Mouse (Mus musculus) hindbrain, embryonic 14.5 days (tissue): ENCODE data around the gene Fkbp2. TPM values are rescaled to one million over a fixed set of nuclear protein-coding genes. Genes with fewer than 3 reads are reported as not detected.

Experiments
- ATAC-seq: fragments of 200-750 bp; cut with Nextera tagmentation; 2 replicates; pipeline ENCODE4 v1.8.0; 2017; ENCODE audit warnings: moderate number of reproducible peaks, mild to moderate bottlenecking, moderate TSS enrichment, moderate library complexity; ENCODE audit not compliant: low FRiP score
- DNase-seq: peaks from one replicate; pipeline ENCODE4 v3.0.0-alpha.2; 2015; ENCODE audit warnings: low spot score
- H3K27ac ChIP-seq: fragments of 300-500 bp; sonication (generic); 2 replicates; pipeline ENCODE4 v1.5.1; 2014; ENCODE audit warnings: mild to moderate bottlenecking, moderate library complexity
- H3K27me3 ChIP-seq: fragments of 300-500 bp; sonication (generic); 2 replicates; pipeline ENCODE4 v1.6.1; 2014; ENCODE audit warnings: mild to moderate bottlenecking, low read length, mixed read lengths; ENCODE audit not compliant: control insufficient read depth, insufficient read depth
- H3K36me3 ChIP-seq: fragments of 300-500 bp; sonication (generic); replicated peaks from 2 replicates; pipeline ENCODE4 v1.6.1; 2014; ENCODE audit not compliant: control insufficient read depth, insufficient read depth
- H3K4me1 ChIP-seq: fragments of 300-500 bp; sonication (generic); replicated peaks from 2 replicates; pipeline ENCODE4 v1.6.1; 2014; ENCODE audit warnings: antibody characterized with exemption, low read length, mixed read lengths; ENCODE audit not compliant: control insufficient read depth, insufficient read depth
- H3K4me2 ChIP-seq: fragments of 300-500 bp; sonication (generic); replicated peaks from 2 replicates; pipeline ENCODE4 v1.6.1; 2014; ENCODE audit warnings: mild to moderate bottlenecking, moderate library complexity
- H3K4me3 ChIP-seq: fragments of 300-500 bp; sonication (generic); replicated peaks from 2 replicates; pipeline ENCODE4 v1.5.1; 2014; ENCODE audit warnings: mild to moderate bottlenecking, low read length
- H3K9ac ChIP-seq: fragments of 300-500 bp; sonication (generic); 2 replicates; pipeline ENCODE4 v1.6.1; 2014
- H3K9me3 ChIP-seq: fragments of 300-500 bp; sonication (generic); 2 replicates; pipeline ENCODE4 v1.6.1; 2016; ENCODE audit warnings: low read length; ENCODE audit not compliant: control insufficient read depth
- WGBS: fragments of 180-500 bp; shearing (Covaris S2); extraction: QIAGEN DNeasy Blood & Tissue Kit; methylation state at CpG from one replicate; pipeline ENCODE4 v1.1.7; 2014; 5-methylcytosine and 5-hydroxymethylcytosine counted together
- polyA plus RNA-seq: library from polyadenylated mRNA; unstranded; fragments of >200 nt; fragmentation: Nextera tagmentation; extraction: Ambion mirVana; gene quantifications from 2 replicates; pipeline ENCODE4 v1.2.1, GENCODE M21; 2014

Gene Fkbp2
- polyA plus RNA-seq, 1 experiment from 2014 or later = 101 TPM

DNA sequence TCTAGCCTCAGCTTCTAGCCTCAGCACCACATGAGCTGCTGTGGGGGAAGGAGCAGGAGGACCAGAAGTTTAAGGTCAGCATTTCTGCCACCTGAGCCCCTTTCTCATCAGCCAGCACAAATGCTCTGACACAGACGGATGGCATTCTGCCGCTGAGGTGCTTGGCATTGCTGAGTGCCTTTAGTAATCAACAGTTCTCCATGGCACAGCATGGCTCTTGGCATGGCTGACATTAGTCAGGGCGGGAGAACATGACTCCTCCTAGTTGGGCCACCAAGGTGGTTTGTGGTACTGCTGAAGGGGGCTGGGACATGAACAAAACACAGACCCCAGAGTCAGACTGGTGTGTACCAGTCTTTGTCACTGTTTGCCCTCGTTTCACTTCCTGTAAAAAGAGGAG is 32.1 kb downstream of the Fkbp2 start:
- Histone ChIP-seq H3K4me1 (peaks cover 20% of the 10 kb centered on the region), H3K9me3 (no peaks in the 10 kb centered on the region), H3K4me3 (no peak overlapping the region), H3K27ac (no peak overlapping the region), H3K27me3 (no peaks in the 10 kb centered on the region), H3K9ac (no peak overlapping the region), H3K4me2 (no peak overlapping the region), H3K36me3 (peaks cover 18% of the 10 kb centered on the region)
- ATAC-seq = no peak
- no peak for DNase-seq
- WGBS = 65% methylated on average over 4 of the region's 4 CpGs

GRCm38 (mm10) chr19:6947742-6948141 is 32.6 kb downstream of the Fkbp2 start:
- no peak for ATAC-seq
- Histone ChIP-seq H3K4me2 (no peak overlapping the region), H3K4me1 (peaks cover 22% of the 10 kb centered on the region), H3K36me3 (peaks cover 18% of the 10 kb centered on the region), H3K9ac (no peak overlapping the region), H3K27me3 (no peaks in the 10 kb centered on the region), H3K4me3 (no peak overlapping the region), H3K27ac (no peak overlapping the region), H3K9me3 (no peaks in the 10 kb centered on the region)
- DNase-seq = no peak
- WGBS = 56% methylated on average over 4 of the region's 4 CpGs

DNA sequence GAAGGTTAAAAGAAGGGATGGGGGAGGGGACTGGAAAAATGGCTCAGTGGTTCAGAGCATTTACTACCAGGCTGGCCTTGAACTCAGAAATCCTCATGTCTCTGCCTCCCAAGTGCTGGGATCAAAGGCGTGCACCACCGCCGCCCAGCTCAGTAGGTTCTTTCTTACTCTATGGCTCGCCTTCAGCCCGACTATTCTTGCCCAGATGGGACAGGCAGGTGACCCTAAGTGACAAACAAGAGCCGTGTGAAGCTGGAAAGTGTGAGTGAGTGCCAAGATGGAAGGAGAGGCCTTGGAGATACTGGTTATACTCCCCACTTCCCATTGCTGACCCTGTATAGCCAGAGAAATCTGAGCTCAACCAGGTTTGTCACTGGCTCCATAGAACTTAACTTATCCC is 36.6 kb downstream of the Fkbp2 start:
- Histone ChIP-seq H3K27me3 (no peaks in the 10 kb centered on the region), H3K4me1 (peaks cover 31% of the 10 kb centered on the region), H3K36me3 (peaks cover 21% of the 10 kb centered on the region), H3K9ac (no peak overlapping the region), H3K4me2 (no peak overlapping the region), H3K9me3 (no peaks in the 10 kb centered on the region), H3K4me3 (no peak overlapping the region), H3K27ac (no peak overlapping the region)
- no peak for DNase-seq
- WGBS = 93% methylated on average over 6 of the region's 6 CpGs
- ATAC-seq = no peak

DNA sequence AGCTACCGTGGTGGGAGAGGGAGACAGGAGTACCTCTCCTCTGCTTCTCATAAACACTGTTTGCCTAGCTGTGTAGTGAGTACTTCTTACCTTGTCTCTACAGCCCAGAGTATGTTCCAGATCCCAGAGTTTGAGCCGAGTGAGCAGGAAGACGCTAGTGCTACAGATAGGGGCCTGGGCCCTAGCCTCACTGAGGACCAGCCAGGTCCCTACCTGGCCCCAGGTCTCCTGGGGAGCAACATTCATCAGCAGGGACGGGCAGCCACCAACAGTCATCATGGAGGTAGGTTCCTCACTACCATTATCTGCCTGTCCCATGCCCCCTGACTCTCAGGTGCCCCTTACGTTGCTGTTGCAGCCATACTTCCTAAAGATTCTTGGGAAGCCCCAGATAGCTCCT is 37.5 kb downstream of the Fkbp2 start:
- Histone ChIP-seq H3K4me1 (peaks cover 32% of the 10 kb centered on the region), H3K4me3 (peak overlapping the region; percentile 58), H3K9me3 (no peaks in the 10 kb centered on the region), H3K36me3 (peaks cover 25% of the 10 kb centered on the region), H3K27me3 (no peaks in the 10 kb centered on the region), H3K4me2 (peak overlapping the region; percentile 100), H3K27ac (peak overlapping the region; percentile 90), H3K9ac (peak overlapping the region; percentile 83)
- ATAC-seq = no peak
- no peak for DNase-seq
- WGBS = 24% methylated on average over 5 of the region's 5 CpGs

DNA sequence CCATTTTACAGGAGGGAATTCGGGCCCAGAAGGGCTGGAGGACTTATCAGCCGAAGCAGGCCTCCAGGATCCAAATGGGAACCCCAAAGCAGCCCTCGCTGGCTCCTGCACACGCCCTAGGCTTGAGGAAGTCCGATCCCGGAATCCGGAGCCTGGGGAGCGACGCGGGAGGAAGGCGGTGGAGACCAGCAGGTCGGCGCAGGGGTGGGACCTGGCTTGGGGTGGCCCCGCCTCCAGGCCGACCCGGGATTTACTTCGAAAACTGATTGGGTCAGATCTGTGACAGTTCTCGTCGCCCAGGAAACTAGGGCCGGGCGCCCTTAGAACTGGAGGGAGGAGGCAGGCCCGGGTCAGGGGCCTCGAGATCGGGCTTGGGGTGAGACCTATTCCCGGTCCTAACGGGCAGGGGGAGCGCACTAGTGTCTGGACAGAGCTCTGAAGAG is 38.0 kb downstream of the Fkbp2 start, which contains the start of gene Gpr137:
Gene Gpr137 (minus strand): TSS at position 232 of the 443 bp plus-strand sequence.
- under 1% methylated on average over 27 of the region's 27 CpGs for WGBS
- H3K4me3 ChIP-seq = peak within 1 kb of the TSS; percentile 58
- peaks cover 25% of the 10 kb centered on the region for H3K36me3 ChIP-seq
- no peaks in the 10 kb centered on the region for H3K27me3 ChIP-seq
- H3K27ac ChIP-seq = peak within 1 kb of the TSS; percentile 90
- peak within 1 kb of the TSS; percentile 83 for H3K9ac ChIP-seq
- H3K9me3 ChIP-seq = no peaks in the 10 kb centered on the region
- ATAC-seq (peak; percentile 80), DNase-seq (peak; percentile 82)
- H3K4me2 ChIP-seq = peak within 1 kb of the TSS; percentile 100
- H3K4me1 ChIP-seq = peaks cover 32% of the 10 kb centered on the region

GRCm38 (mm10) chr19:6941372-6942248 is 38.7 kb downstream of the Fkbp2 start, which contains the start of gene Bad:
TSS of gene Bad (plus strand) at chr19:6941861.
- Histone ChIP-seq H3K9me3 (no peaks in the 10 kb centered on the region), H3K27ac (peak within 1 kb of the TSS; percentile 90), H3K9ac (peak within 1 kb of the TSS; percentile 83), H3K4me3 (peak within 1 kb of the TSS; percentile 58), H3K4me2 (peak within 1 kb of the TSS; percentile 100), H3K27me3 (no peaks in the 10 kb centered on the region), H3K4me1 (peaks cover 32% of the 10 kb centered on the region), H3K36me3 (peaks cover 21% of the 10 kb centered on the region)
- under 1% methylated on average over 83 of the region's 83 CpGs for WGBS
- DNase-seq = peak; percentile 99
- peak; percentile 82 for ATAC-seq

DNA sequence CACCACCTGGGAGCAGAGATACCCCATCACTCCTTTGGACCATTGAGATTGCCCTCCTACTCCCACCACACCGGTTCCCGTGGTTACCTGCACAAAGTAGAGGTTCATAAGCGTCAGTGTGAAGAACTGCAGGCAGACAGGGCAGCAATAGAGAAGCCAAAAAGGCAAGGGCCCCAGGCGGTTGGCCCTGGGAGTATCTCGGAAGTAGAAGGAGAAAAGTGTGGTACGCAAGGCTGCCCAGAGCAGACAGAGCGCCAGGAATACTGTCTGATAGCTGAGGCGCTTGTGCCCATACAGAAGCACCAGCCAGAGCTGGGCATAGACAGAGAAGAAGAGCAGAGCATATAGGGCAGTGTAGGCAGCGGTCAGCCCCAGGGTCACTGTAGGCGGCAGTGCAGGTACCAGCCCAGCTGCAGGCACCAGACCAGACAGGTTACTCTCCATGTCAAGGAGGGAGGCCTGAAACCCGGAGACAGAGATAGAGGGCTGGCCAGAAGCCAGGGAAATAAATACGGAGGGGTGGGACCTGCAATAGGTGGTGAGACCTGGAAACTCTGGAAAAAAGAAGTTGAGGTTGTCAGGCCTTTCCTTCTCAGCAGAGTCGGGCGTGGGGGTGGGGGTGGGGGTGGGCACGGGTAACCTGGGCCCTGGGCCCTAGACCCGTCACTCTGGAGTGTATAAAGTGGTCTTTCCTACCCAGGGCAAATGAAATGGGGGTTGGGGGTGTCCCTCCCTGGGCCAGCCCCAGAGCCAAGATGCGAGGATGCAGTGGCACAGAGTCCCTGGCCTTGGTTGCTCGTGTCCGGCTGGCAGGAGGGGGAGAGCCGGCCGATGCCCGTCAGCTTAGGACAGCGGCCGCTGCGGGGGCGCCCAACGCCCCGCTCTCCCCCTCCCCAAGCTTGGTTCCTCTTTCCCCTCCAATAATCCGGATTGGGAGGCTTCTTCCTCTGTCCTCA is 39.6 kb downstream of the Fkbp2 start:
- Histone ChIP-seq H3K27me3 (peaks cover 9% of the 10 kb centered on the region), H3K4me3 (peak overlapping the region; percentile 58), H3K9me3 (no peaks in the 10 kb centered on the region), H3K9ac (peak overlapping the region; percentile 83), H3K4me1 (peaks cover 32% of the 10 kb centered on the region), H3K4me2 (peak overlapping the region; percentile 100), H3K27ac (peak overlapping the region; percentile 90; the same call in 1 of the 2 replicates), H3K36me3 (peaks cover 17% of the 10 kb centered on the region)
- ATAC-seq (peak; percentile 10), DNase-seq (no peak)
- WGBS = 24% methylated on average over 23 of the region's 29 CpGs

- WGBS = 91% methylated on average over 20 of the region's 20 CpGs
- Histone ChIP-seq H3K27ac (no peak overlapping the region), H3K36me3 (0 out of 2 replicates have a peak, but pooled peaks cover 7% of the 10 kb centered on the region), H3K4me3 (no peak overlapping the region), H3K9me3 (no peaks in the 10 kb centered on the region), H3K4me2 (peak overlapping the region; percentile 100), H3K27me3 (peaks cover 20% of the 10 kb centered on the region), H3K9ac (peak overlapping the region; percentile 83), H3K4me1 (peaks cover 34% of the 10 kb centered on the region)
- no peak for DNase-seq
- ATAC-seq = no peak
Observed at GRCm38 (mm10) chr19:6939106-6940002, 40.9 kb downstream of the Fkbp2 start.
